Mouse (Mus musculus): Measurements from ENCODE around the gene Bpifb2. TPM values are rescaled to one million over a fixed set of nuclear protein-coding genes. Genes with fewer than 3 reads are reported as not detected.

Bpifb2 gene
- total and polyA plus RNA-seq, 3 experiments = not detected

GRCm38 (mm10) chr2:153931125-153931524 is 56.3 kb downstream of the Bpifb2 start (continued):
- TF ChIP-seq ZNF384 (IDR thresholded peaks at IDR 0.05; ENCODE audit: low read depth, low read length) = no peak

GRCm38 (mm10) chr2:153933311-153933710 is 58.5 kb downstream of the Bpifb2 start:
- H3K9ac ChIP-seq (ENCODE audit: control insufficient read depth, low read depth, low read length, poor library complexity, severe bottlenecking) = no peak overlapping the region
- no peaks in the 10 kb centered on the region for H3K36me3 ChIP-seq (ENCODE audit: control insufficient read depth in 1 of 2, insufficient read depth in 2 of 2, low read length in 2 of 2)
- no peak overlapping the region for H3K27ac ChIP-seq (ENCODE audit: control insufficient read depth, low read depth, low read length)
- H3K79me2 ChIP-seq (ENCODE audit: control insufficient read depth, insufficient read depth, low read length, poor library complexity) = no peaks in the 10 kb centered on the region
- H3K27me3 ChIP-seq (ENCODE audit: control insufficient read depth in 1 of 2, insufficient read depth in 2 of 2, low read length in 2 of 2) = no peaks in the 10 kb centered on the region
- no peaks in the 10 kb centered on the region for H3K4me1 ChIP-seq (ENCODE audit: control insufficient read depth in 1 of 2, insufficient read depth in 2 of 2, low read length in 2 of 2)
- no peak overlapping the region for H3K4me3 ChIP-seq (ENCODE audit: control insufficient read depth in 1 of 2, insufficient read depth in 1 of 2, low read depth in 2 of 2, low read length in 2 of 2)
- DNase-seq (ENCODE audit: low read depth, low spot score) = no peak
- no peaks in the 10 kb centered on the region for H3K9me3 ChIP-seq (replicated peaks; ENCODE audit: insufficient read depth, low read length)
- TF ChIP-seq SIN3A (IDR thresholded peaks at IDR 0.05; ENCODE audit: low read length) = no peak
- TF ChIP-seq KAT2A (conservative IDR thresholded peaks at IDR 0.05; ENCODE audit: low read depth, low read length) = no peak
- no peak for TF ChIP-seq GABPA (IDR thresholded peaks at IDR 0.05; ENCODE audit: low read depth, low read length)
- no peak for TF ChIP-seq ETS1 (IDR thresholded peaks at IDR 0.05; ENCODE audit: low read depth, low read length)
- no peak for TF ChIP-seq NRF1 (IDR thresholded peaks at IDR 0.05; ENCODE audit: insufficient read depth, low read depth, low read length, poor library complexity, severe bottlenecking)
- TF ChIP-seq GATA1 (IDR thresholded peaks at IDR 0.05; ENCODE audit: low read depth, low read length) = no peak
- no peak for TF ChIP-seq MXI1 (IDR thresholded peaks at IDR 0.05; ENCODE audit: low read depth, low read length)
- no peak for TF ChIP-seq CHD2 (IDR thresholded peaks at IDR 0.05; ENCODE audit: low read length)
- TF ChIP-seq JUND (IDR thresholded peaks at IDR 0.05; ENCODE audit: low read depth, low read length) = no peak
- TF ChIP-seq TCF12 (IDR thresholded peaks at IDR 0.05; ENCODE audit: low read depth, low read length) = no peak
- no peak for TF ChIP-seq EP300 (IDR thresholded peaks at IDR 0.05; ENCODE audit: low read depth in 1 of 2, low read length in 2 of 2)
- no peak for TF ChIP-seq ZKSCAN1 (IDR thresholded peaks at IDR 0.05; ENCODE audit: low read depth, low read length)
- no peak for TF ChIP-seq BHLHE40 (IDR thresholded peaks at IDR 0.05; ENCODE audit: borderline replicate concordance, low read depth, low read length)
- no peak for TF ChIP-seq USF2 (IDR thresholded peaks at IDR 0.05; ENCODE audit: borderline replicate concordance in 1 of 2, insufficient read depth in 1 of 2, low read depth in 1 of 2, low read length in 2 of 2)
- TF ChIP-seq RCOR1 (IDR thresholded peaks at IDR 0.05; ENCODE audit: low read depth, low read length) = no peak
- no peak for TF ChIP-seq TBP (IDR thresholded peaks at IDR 0.05; ENCODE audit: low read depth, low read length)
- TF ChIP-seq POLR2AphosphoS5 (IDR thresholded peaks at IDR 0.05; ENCODE audit: borderline replicate concordance, low read depth, low read length) = no peak

GRCm38 (mm10) chr2:153935348-153935747 is 60.5 kb downstream of the Bpifb2 start:
- Histone ChIP-seq H3K79me2 (ENCODE audit: control insufficient read depth, insufficient read depth, low read length, poor library complexity) (no peaks in the 10 kb centered on the region), H3K27me3 (ENCODE audit: control insufficient read depth in 1 of 2, insufficient read depth in 2 of 2, low read length in 2 of 2) (no peaks in the 10 kb centered on the region), H3K9me3 (replicated peaks; ENCODE audit: insufficient read depth, low read length) (no peaks in the 10 kb centered on the region), H3K4me1 (ENCODE audit: control insufficient read depth in 1 of 2, insufficient read depth in 2 of 2, low read length in 2 of 2) (no peaks in the 10 kb centered on the region), H3K36me3 (ENCODE audit: control insufficient read depth in 1 of 2, insufficient read depth in 2 of 2, low read length in 2 of 2) (no peaks in the 10 kb centered on the region), H3K27ac (ENCODE audit: control insufficient read depth, low read depth, low read length) (no peak overlapping the region), H3K4me3 (ENCODE audit: control insufficient read depth in 1 of 2, insufficient read depth in 1 of 2, low read depth in 2 of 2, low read length in 2 of 2) (no peak overlapping the region), H3K9ac (ENCODE audit: control insufficient read depth, low read depth, low read length, poor library complexity, severe bottlenecking) (no peak overlapping the region)
- no peak for DNase-seq (ENCODE audit: low read depth, low spot score)
- TF ChIP-seq MYB (IDR thresholded peaks at IDR 0.05; ENCODE audit: low read depth, low read length) (no peak), CTCF (IDR thresholded peaks at IDR 0.05 in 2 of 3, conservative IDR thresholded peaks at IDR 0.05 in 1 of 3; ENCODE audit: control insufficient read depth in 1 of 3, insufficient read depth in 1 of 3, low read depth in 2 of 3, low read length in 3 of 3, poor library complexity in 1 of 3, severe bottlenecking in 1 of 3) (peak in 1 of 3 experiments; percentile 26; a peak in 1 of 6 replicates)
